Mouse (Mus musculus) olfactory bulb, adult 2 months (tissue): ENCODE results near the gene Tbcc. TPM values are rescaled to one million over a fixed set of nuclear protein-coding genes. Genes with fewer than 3 reads are reported as not detected.
A peak's percentile ranks its signal among the peaks of the same experiment; 100 is the strongest.

ENCODE experiments used
- H3K27ac ChIP-seq: fragments of 200-500 bp; 2 replicates; pipeline ENCODE4 v1.5.1; 2012; ENCODE audit warnings: low read depth, low read length; ENCODE audit not compliant: insufficient read depth
- H3K4me1 ChIP-seq: fragments of 200-500 bp; 2 replicates; pipeline ENCODE4 v1.6.1; 2012; ENCODE audit warnings: low read length; ENCODE audit not compliant: control insufficient read depth, insufficient read depth
- H3K4me3 ChIP-seq: fragments of 200-500 bp; 2 replicates; pipeline ENCODE4 v1.5.1; 2012; ENCODE audit warnings: mild to moderate bottlenecking, low read depth, low read length, moderate library complexity; ENCODE audit not compliant: insufficient read depth
- CTCF ChIP-seq: fragments of 200-500 bp; IDR thresholded peaks from 2 replicates; pipeline ENCODE4 v1.5.1; 2012; ENCODE audit warnings: low read depth, mild to moderate bottlenecking, low read length, moderate library complexity; ENCODE audit not compliant: insufficient read depth
- POLR2A ChIP-seq: fragments of 200-500 bp; IDR thresholded peaks from 2 replicates; pipeline ENCODE4 v1.6.1; 2012; ENCODE audit warnings: mild to moderate bottlenecking, low read depth, low read length, moderate library complexity; ENCODE audit not compliant: insufficient read depth
- WGBS: fragments of 180-500 bp; shearing (Covaris S2); methylation state at CpG from one replicate; pipeline ENCODE4 v1.1.7; 2018; 5-methylcytosine and 5-hydroxymethylcytosine counted together
- polyA plus RNA-seq: library from polyadenylated mRNA; stranded (reverse); fragments of >200 nt; gene quantifications from 2 replicates; pipeline ENCODE4 v1.2.4, GENCODE M21; 2012; ENCODE audit warnings: low replicate concordance; ENCODE audit not compliant: missing spikeins, insufficient read depth, insufficient read length

The Tbcc gene
- polyA plus RNA-seq, 1 experiment = not detected

DNA sequence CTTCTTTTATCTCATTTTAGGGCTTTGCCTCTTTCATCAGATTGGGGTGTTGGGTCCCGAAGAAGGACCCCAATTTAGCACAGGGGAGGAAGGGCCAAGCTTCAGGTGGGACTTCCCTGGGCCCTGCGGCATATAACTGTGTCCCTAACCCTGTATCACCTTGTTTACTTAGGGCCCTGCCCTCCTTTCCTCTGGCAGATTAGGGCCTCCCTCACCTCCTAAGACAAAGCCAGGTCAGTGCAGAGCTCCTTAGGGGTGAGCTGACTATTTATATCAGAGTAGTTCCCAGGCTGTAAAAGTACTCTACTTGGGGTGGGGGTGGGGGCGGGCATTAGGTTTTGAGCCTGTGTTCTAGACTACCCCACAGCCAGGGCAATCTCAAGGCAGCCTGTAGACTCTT is 24.6 kb downstream of the Tbcc start:
- Histone ChIP-seq H3K4me1 (no peaks in the 10 kb centered on the region), H3K4me3 (no peak overlapping the region), H3K27ac (no peak overlapping the region)
- no peak for TF ChIP-seq POLR2A
- TF ChIP-seq CTCF = no peak
- 78% methylated on average over 3 of the region's 3 CpGs for WGBS

DNA sequence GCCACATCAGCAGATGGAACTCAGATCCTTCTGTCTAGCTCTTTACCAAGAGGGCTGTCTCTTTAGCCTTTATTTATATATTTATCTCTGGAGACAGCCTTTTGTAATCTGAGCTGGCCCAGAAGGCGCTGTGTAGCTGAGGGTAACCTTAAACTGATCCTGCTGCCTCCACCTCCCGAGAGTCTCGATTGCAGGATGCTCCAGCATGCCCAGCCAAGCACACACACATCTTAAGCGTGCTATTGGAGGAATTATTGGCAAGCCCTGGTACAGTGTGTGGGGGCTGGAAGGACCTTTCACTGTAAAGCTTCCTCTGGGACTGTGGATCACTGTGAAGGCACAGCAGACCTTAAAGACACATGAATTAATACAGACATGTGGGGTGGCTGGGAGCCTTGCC is 28.5 kb downstream of the Tbcc start:
- no peak for TF ChIP-seq CTCF
- TF ChIP-seq POLR2A = no peak
- Histone ChIP-seq H3K4me3 (no peak overlapping the region), H3K27ac (no peak overlapping the region), H3K4me1 (no peaks in the 10 kb centered on the region)
- WGBS = 50% methylated on average over 4 of the region's 4 CpGs

DNA sequence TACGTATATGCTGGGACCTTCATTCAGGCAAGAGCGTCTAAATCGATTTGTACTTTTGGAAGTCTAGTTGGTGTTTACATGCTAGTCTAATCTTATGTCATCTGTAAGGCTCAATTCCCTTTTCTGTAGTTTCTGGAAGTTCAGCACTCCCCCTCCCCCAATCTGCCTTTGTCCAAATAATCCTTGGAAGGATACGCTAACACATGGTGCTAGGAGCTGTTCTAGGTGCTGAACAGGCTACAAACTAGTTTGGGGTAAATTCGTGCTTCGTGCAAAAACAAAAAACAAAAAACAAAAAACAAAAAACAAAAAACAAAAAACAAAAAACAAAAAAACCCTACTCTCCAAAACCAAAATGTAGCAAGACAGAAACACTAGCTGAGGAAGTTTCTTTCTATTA is 30.4 kb downstream of the Tbcc start:
- H3K4me3 ChIP-seq = no peak overlapping the region
- no peak overlapping the region for H3K27ac ChIP-seq
- no peaks in the 10 kb centered on the region for H3K4me1 ChIP-seq
- WGBS = 63% methylated on average over 6 of the region's 6 CpGs
- TF ChIP-seq CTCF (no peak), POLR2A (no peak)

DNA sequence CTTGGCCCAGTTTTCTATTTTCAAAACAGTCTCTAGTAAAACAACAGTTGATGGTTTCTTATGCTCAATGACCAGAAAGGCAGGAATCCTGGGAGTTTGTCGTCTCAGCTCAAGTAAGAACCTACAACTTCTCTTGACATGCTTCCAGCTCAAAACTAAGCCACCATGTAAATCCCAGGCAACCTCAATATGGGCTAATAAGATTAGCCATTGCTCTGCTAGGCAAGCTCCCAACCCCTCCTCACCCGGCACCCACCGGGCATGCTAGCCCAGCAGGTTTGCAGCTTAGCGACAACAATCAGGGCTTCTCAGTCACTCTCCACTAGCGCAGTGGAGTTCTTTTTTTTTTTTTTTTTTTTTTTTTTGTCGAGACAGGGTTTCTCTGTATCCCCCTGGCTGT is 35.7 kb downstream of the Tbcc start:
- Histone ChIP-seq H3K27ac (no peak overlapping the region), H3K4me3 (no peak overlapping the region), H3K4me1 (no peaks in the 10 kb centered on the region)
- WGBS = 51% methylated on average over 6 of the region's 6 CpGs
- no peak for TF ChIP-seq CTCF
- TF ChIP-seq POLR2A = no peak

DNA sequence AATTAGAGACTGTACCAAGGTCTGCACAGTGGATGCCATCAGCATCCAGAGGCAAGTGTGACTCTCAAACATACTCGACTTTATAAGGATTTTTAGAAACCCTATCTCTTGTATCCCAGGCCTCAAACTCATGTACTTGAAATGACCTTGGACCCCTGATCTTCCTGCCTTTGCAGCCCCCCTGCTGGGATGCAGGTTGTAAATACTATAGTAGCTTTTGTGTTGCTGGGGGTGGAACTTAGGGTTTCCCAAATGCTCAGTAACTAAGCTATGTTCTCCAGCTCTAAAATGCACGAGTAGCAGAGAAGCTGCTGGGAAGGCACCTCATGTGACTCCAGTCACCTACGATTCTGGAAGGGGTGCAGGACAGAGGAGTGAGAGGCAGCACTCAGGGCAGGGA is 36.5 kb downstream of the Tbcc start:
- 59% methylated on average over 3 of the region's 3 CpGs for WGBS
- Histone ChIP-seq H3K4me3 (no peak overlapping the region), H3K27ac (no peak overlapping the region), H3K4me1 (peaks cover 5% of the 10 kb centered on the region)
- TF ChIP-seq POLR2A (no peak), CTCF (no peak)

DNA sequence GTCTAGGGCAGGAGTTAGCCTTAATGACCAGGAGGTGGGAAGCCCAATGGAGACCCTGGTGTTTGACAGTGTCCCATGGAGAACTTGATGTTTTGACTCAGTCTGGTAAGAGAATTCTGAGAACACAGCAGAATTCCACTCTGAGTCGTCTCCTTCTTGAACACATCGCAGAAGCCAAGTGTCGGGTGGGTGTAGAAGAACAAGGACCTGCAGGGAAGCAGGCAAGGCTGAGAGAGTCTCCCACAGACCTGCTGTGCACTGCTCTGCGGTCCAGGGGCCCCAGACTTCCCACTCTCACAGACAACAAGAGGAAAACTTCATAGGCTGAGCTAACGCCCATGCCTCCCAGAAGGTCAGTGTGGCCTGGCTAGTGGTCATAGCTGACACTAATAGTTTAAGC is 37.3 kb downstream of the Tbcc start:
- H3K4me1 ChIP-seq = peaks cover 8% of the 10 kb centered on the region
- 89% methylated on average over 5 of the region's 5 CpGs for WGBS
- H3K4me3 ChIP-seq = no peak overlapping the region
- no peak overlapping the region for H3K27ac ChIP-seq
- TF ChIP-seq CTCF (no peak), POLR2A (no peak)

DNA sequence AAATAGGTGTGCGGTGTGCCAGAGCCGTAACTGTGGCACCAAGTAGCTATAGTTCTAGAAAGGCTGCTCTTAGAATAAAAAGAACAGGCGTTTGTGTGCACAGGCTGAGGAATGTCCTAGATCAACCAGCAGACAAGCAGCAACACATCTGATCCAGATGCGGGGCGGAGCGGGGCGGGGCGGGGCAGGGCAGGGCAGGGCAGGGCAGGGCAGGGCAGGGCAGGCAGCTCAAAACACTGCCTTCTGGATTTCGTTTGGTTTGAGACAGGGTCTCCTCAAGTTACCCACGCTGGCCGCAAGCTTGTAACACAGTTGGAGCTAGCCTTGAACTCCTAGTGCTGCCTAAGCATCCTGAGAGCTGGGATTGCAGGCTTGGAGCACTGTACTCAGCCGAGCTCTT is 38.8 kb downstream of the Tbcc start:
- Histone ChIP-seq H3K27ac (no peak overlapping the region), H3K4me1 (peaks cover 16% of the 10 kb centered on the region), H3K4me3 (no peak overlapping the region)
- WGBS = 90% methylated on average over 12 of the region's 12 CpGs
- TF ChIP-seq POLR2A (no peak), CTCF (no peak)

DNA sequence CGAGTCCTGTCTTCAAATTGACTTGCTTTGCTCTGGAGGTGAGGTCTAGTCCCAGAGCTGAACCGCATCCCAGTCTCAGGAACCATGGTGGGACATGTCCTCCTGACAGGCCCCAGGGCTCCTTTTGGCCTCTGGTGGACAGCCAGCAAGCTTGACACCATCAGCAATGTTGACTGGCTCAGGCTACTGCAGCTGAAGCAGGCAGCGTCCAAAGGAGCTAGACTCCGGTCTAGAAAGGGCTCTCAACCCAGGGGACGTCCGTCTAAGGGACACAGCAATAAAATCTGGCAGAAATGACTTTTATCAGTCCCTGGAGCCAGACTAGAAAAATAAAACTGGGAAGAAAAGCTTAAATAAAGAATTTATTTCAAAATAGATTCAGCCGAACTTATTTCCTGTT is 39.4 kb downstream of the Tbcc start:
- 91% methylated on average over 7 of the region's 7 CpGs for WGBS
- no peak overlapping the region for H3K4me3 ChIP-seq
- H3K27ac ChIP-seq = no peak overlapping the region
- TF ChIP-seq CTCF = no peak
- TF ChIP-seq POLR2A = no peak
- peaks cover 16% of the 10 kb centered on the region for H3K4me1 ChIP-seq

DNA sequence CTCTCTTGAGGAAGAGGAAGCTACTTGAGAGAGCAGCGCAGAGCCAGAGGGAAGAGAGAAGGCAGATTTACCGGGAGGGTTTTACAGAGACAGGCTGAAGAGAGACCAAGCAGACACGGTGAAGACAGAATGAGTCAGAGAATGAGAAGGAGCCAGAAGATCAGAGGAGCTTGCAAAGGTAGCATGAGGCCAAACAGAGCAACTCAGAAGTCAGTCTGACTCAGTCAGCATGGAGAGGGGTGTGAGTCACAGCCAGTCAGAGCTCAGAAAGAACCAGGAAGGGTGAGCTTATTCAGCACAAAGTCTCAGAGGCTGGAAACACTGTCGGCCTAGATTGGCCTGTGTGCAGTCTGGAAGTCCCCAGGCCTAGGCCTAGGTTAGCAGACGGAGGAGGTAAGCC is 42.5 kb downstream of the Tbcc start:
- 44% methylated on average over 5 of the region's 5 CpGs for WGBS
- peaks cover 16% of the 10 kb centered on the region for H3K4me1 ChIP-seq
- no peak for TF ChIP-seq CTCF
- TF ChIP-seq POLR2A = no peak
- H3K27ac ChIP-seq = peak overlapping the region; percentile 49
- H3K4me3 ChIP-seq = no peak overlapping the region
